Mouse (Mus musculus): ENCODE results near the gene Gm49661. TPM values are rescaled to one million over a fixed set of nuclear protein-coding genes. Genes with fewer than 3 reads are reported as not detected.

Gene Gm49661
- polyA plus RNA-seq, 1 experiment from 2014 or later: not detected

Small RNA genes lying within 50 kb of the gene (microRNA-seq; reads per million reads assigned to microRNA genes)
- not detected for gene Gm24197

Other genes starting within 250 kb of the Gm49661 start
- gene G430095P16Rik, start 246.4 kb downstream of the Gm49661 start, polyA plus RNA-seq (2015; fragmentation: Nextera tagmentation; extraction: Ambion mirVana): 3.2 and 4.1 TPM in 2 replicates
- gene Nfix, start 169.1 kb downstream of the Gm49661 start, polyA plus RNA-seq (2015; fragmentation: Nextera tagmentation; extraction: Ambion mirVana): 36.5 and 37.8 TPM in 2 replicates
- 6.0 and 7.2 TPM in 2 replicates for gene Dand5, start 146.6 kb downstream of the Gm49661 start, polyA plus RNA-seq (2015; fragmentation: Nextera tagmentation; extraction: Ambion mirVana)
- gene Gadd45gip1, start 137.9 kb downstream of the Gm49661 start, polyA plus RNA-seq (2015; fragmentation: Nextera tagmentation; extraction: Ambion mirVana): 42.0 and 49.5 TPM in 2 replicates
- gene Rad23a, start 128.8 kb downstream of the Gm49661 start, polyA plus RNA-seq (2015; fragmentation: Nextera tagmentation; extraction: Ambion mirVana): 106 and 122 TPM in 2 replicates
- 1,028 and 1,118 TPM in 2 replicates for gene Calr, start 122.5 kb downstream of the Gm49661 start, polyA plus RNA-seq (2015; fragmentation: Nextera tagmentation; extraction: Ambion mirVana)
- gene Farsa, start 112.4 kb downstream of the Gm49661 start, polyA plus RNA-seq (2015; fragmentation: Nextera tagmentation; extraction: Ambion mirVana): 85.9 and 91.5 TPM in 2 replicates
- gene Syce2, start 97.3 kb downstream of the Gm49661 start, polyA plus RNA-seq (2015; fragmentation: Nextera tagmentation; extraction: Ambion mirVana): 44.9 and 49.0 TPM in 2 replicates
- gene Gcdh, start 75.5 kb downstream of the Gm49661 start, polyA plus RNA-seq (2015; fragmentation: Nextera tagmentation; extraction: Ambion mirVana): 41.1 and 45.8 TPM in 2 replicates
- gene Klf1, start 67.5 kb downstream of the Gm49661 start, polyA plus RNA-seq (2015; fragmentation: Nextera tagmentation; extraction: Ambion mirVana): 15.7 and 18.4 TPM in 2 replicates
- gene Dnase2a, start 60.9 kb downstream of the Gm49661 start, polyA plus RNA-seq (2015; fragmentation: Nextera tagmentation; extraction: Ambion mirVana): 14.0 and 14.4 TPM in 2 replicates
- gene Mast1, start 32.1 kb downstream of the Gm49661 start, polyA plus RNA-seq (2015; fragmentation: Nextera tagmentation; extraction: Ambion mirVana): 1.4 and 1.6 TPM in 2 replicates
- 0.19 and 0.28 TPM in 2 replicates for gene Rtbdn, start 22.4 kb downstream of the Gm49661 start, polyA plus RNA-seq (2015; fragmentation: Nextera tagmentation; extraction: Ambion mirVana)
- gene Prdx2, start 154 bp upstream of the Gm49661 start, polyA plus RNA-seq (2015; fragmentation: Nextera tagmentation; extraction: Ambion mirVana): 584 and 593 TPM in 2 replicates
- gene Rnaseh2a, start 334 bp upstream of the Gm49661 start, polyA plus RNA-seq (2015; fragmentation: Nextera tagmentation; extraction: Ambion mirVana): 97.5 and 108 TPM in 2 replicates
- gene Junb, start 9.3 kb upstream of the Gm49661 start, polyA plus RNA-seq (2015; fragmentation: Nextera tagmentation; extraction: Ambion mirVana): 21.6 and 25.8 TPM in 2 replicates
- gene Hook2, start 21.2 kb upstream of the Gm49661 start, polyA plus RNA-seq (2015; fragmentation: Nextera tagmentation; extraction: Ambion mirVana): 50.0 TPM in 2 replicates
- 0.30 and 0.42 TPM in 2 replicates for gene Best2, start 45.1 kb upstream of the Gm49661 start, polyA plus RNA-seq (2015; fragmentation: Nextera tagmentation; extraction: Ambion mirVana)
- gene Asna1, start 55.8 kb upstream of the Gm49661 start, polyA plus RNA-seq (2015; fragmentation: Nextera tagmentation; extraction: Ambion mirVana): 108 and 110 TPM in 2 replicates
- gene Trir, start 57.4 kb upstream of the Gm49661 start, polyA plus RNA-seq (2015; fragmentation: Nextera tagmentation; extraction: Ambion mirVana): 63.4 and 64.0 TPM in 2 replicates
- gene Tnpo2, start 67.5 kb upstream of the Gm49661 start, polyA plus RNA-seq (2015; fragmentation: Nextera tagmentation; extraction: Ambion mirVana): 28.6 and 31.0 TPM in 2 replicates
- gene Fbxw9, start 90.6 kb upstream of the Gm49661 start, polyA plus RNA-seq (2015; fragmentation: Nextera tagmentation; extraction: Ambion mirVana): 28.1 and 29.9 TPM in 2 replicates
- gene Gm5741, start 98.5 kb upstream of the Gm49661 start, polyA plus RNA-seq (2015; fragmentation: Nextera tagmentation; extraction: Ambion mirVana): 0.53 TPM in 1 of 2 replicates, not detected in the other
- gene Dhps, start 102.3 kb upstream of the Gm49661 start, polyA plus RNA-seq (2015; fragmentation: Nextera tagmentation; extraction: Ambion mirVana): 47.1 TPM in 2 replicates
- 116 and 131 TPM in 2 replicates for gene Wdr83os, start 111.3 kb upstream of the Gm49661 start, polyA plus RNA-seq (2015; fragmentation: Nextera tagmentation; extraction: Ambion mirVana)
- gene Wdr83, start 111.9 kb upstream of the Gm49661 start, polyA plus RNA-seq (2015; fragmentation: Nextera tagmentation; extraction: Ambion mirVana): 36.8 and 46.1 TPM in 2 replicates
- 59.8 and 61.3 TPM in 2 replicates for gene Man2b1, start 113.8 kb upstream of the Gm49661 start, polyA plus RNA-seq (2015; fragmentation: Nextera tagmentation; extraction: Ambion mirVana)
- gene Zfp791, start 153.7 kb upstream of the Gm49661 start, polyA plus RNA-seq (2015; fragmentation: Nextera tagmentation; extraction: Ambion mirVana): 3.0 and 4.0 TPM in 2 replicates
- gene Cks1brt, start 182.5 kb upstream of the Gm49661 start, polyA plus RNA-seq (2015; fragmentation: Nextera tagmentation; extraction: Ambion mirVana): not detected in 2 replicates